22 mouse cellular contexts compared by ENCODE assay signal in genomic region chr2:119816611-119817010, GRCm38 (mm10). TPM values are rescaled to one million over a fixed set of nuclear protein-coding genes. Genes with fewer than 3 reads are reported as not detected.
A peak's percentile ranks its signal among the peaks of the same experiment; 100 is the strongest.
DNase-seq lines count a peak whose midpoint lies in the region; ATAC-seq and TF ChIP-seq lines count a peak whose summit lies in the region.
"Had no signal": no experiment of that assay in that cellular context is flagged by ENCODE, and none has a peak within 500 bp of the region (broad histone marks: within the 10 kb centered on the region; RNA-seq: fewer than 3 reads in every experiment).

No protein-coding gene starts in this region.

- H3K9me3 ChIP-seq in forebrain, embryonic 16.5 days (ENCODE audit: control insufficient read depth, low read length) = no peaks in the 10 kb centered on the region
- H3K9me3 ChIP-seq in forebrain, embryonic 12.5 days = no peaks in the 10 kb centered on the region
- no peaks in the 10 kb centered on the region for H3K9me3 ChIP-seq in hindbrain, postnatal 0 days (ENCODE audit: low read length)
- H3K9me3 ChIP-seq in hindbrain, embryonic 11.5 days (ENCODE audit: control insufficient read depth, low read length) = no peaks in the 10 kb centered on the region
- H3K9me3 ChIP-seq in neural tube, embryonic 15.5 days (replicated peaks) = no peaks in the 10 kb centered on the region
- H3K9me3 ChIP-seq: embryonic facial prominence, embryonic 12.5 days; heart, embryonic 12.5 days had no signal

- WGBS in forebrain, embryonic 16.5 days = 94% methylated on average over 13 of the region's 13 CpGs
- 94% methylated on average over 13 of the region's 13 CpGs for WGBS in forebrain, embryonic 12.5 days
- WGBS in hindbrain, postnatal 0 days = 74% methylated on average over 13 of the region's 13 CpGs
- WGBS in hindbrain, embryonic 11.5 days = 95% methylated on average over 13 of the region's 13 CpGs
- 91% methylated on average over 13 of the region's 13 CpGs for WGBS in neural tube, embryonic 15.5 days

- 0 out of 2 replicates have a peak overlapping the region, but pooled peaks have one; percentile 23 for H3K9ac ChIP-seq in forebrain, embryonic 16.5 days (replicated peaks; ENCODE audit: low read depth, low read length)
- H3K9ac ChIP-seq in forebrain, embryonic 12.5 days = no peak overlapping the region
- H3K9ac ChIP-seq in hindbrain, postnatal 0 days (replicated peaks; ENCODE audit: low read length) = no peak overlapping the region
- H3K9ac ChIP-seq in hindbrain, embryonic 11.5 days (ENCODE audit: low read depth, low read length) = no peak overlapping the region
- H3K9ac ChIP-seq in neural tube, embryonic 15.5 days (replicated peaks) = no peak overlapping the region
- H3K9ac ChIP-seq: embryonic facial prominence, embryonic 12.5 days; forebrain, postnatal 0 days; heart, embryonic 12.5 days; hindbrain, embryonic 14.5 days had no signal

- no peak for ATAC-seq in forebrain, embryonic 16.5 days
- no peak for ATAC-seq in forebrain, embryonic 12.5 days (ENCODE audit: low FRiP score)
- ATAC-seq in hindbrain, postnatal 0 days = no peak
- no peak for ATAC-seq in hindbrain, embryonic 11.5 days (ENCODE audit: low FRiP score)
- ATAC-seq in neural tube, embryonic 15.5 days (ENCODE audit: low FRiP score) = 0 out of 2 replicates have a peak, but pooled peaks have one; percentile 26
- ATAC-seq: activated CD4-positive, CD25-positive, alpha-beta regulatory T cell, adult 4 months; Patski had no signal

- DNase-seq in cerebellum, adult 9-11 months = peak; percentile 25
- DNase-seq in cerebellum, adult 11 months = no peak
- DNase-seq in hindbrain, postnatal 0 days (ENCODE audit: low spot score) = no peak
- DNase-seq in hindbrain, embryonic 11.5 days (ENCODE audit: low spot score) = no peak
- DNase-seq in neural tube, embryonic 10.5 days (ENCODE audit: extremely low spot score, low spot score) = no peak
- DNase-seq: heart, postnatal 36 days; kidney, adult 11 months; kidney, adult 9 months had no signal

- H3K27ac ChIP-seq in forebrain, embryonic 16.5 days (ENCODE audit: low read length) = no peak overlapping the region
- no peak overlapping the region for H3K27ac ChIP-seq in forebrain, embryonic 12.5 days
- peak overlapping the region; percentile 60 for H3K27ac ChIP-seq in hindbrain, postnatal 0 days
- H3K27ac ChIP-seq in hindbrain, embryonic 11.5 days (ENCODE audit: low read depth, low read length) = no peak overlapping the region
- H3K27ac ChIP-seq in neural tube, embryonic 15.5 days (replicated peaks) = 0 out of 2 replicates have a peak overlapping the region, but pooled peaks have one; percentile 54
- H3K27ac ChIP-seq: embryonic facial prominence, embryonic 12.5 days; heart, adult 2 months; hindbrain, embryonic 14.5 days had no signal

- TF ChIP-seq CTCF in hindbrain, postnatal 0 days (IDR thresholded peaks at IDR 0.05; ENCODE audit: low read depth) = no peak

- H3K4me2 ChIP-seq in forebrain, embryonic 16.5 days (ENCODE audit: low read length) = no peak overlapping the region
- H3K4me2 ChIP-seq in forebrain, embryonic 12.5 days = no peak overlapping the region
- no peak overlapping the region for H3K4me2 ChIP-seq in hindbrain, postnatal 0 days (ENCODE audit: low read depth, low read length)
- no peak overlapping the region for H3K4me2 ChIP-seq in hindbrain, embryonic 11.5 days (replicated peaks; ENCODE audit: low read depth, low read length)
- no peak overlapping the region for H3K4me2 ChIP-seq in neural tube, embryonic 15.5 days
- H3K4me2 ChIP-seq: embryonic facial prominence, embryonic 12.5 days; heart, embryonic 12.5 days; hindbrain, embryonic 14.5 days had no signal

- H3K4me1 ChIP-seq in forebrain, embryonic 16.5 days (replicated peaks; ENCODE audit: control insufficient read depth, insufficient read depth, low read length) = peaks cover 14% of the 10 kb centered on the region
- H3K4me1 ChIP-seq in forebrain, embryonic 12.5 days = no peaks in the 10 kb centered on the region
- no peaks in the 10 kb centered on the region; the same call in 1 of the 2 replicates for H3K4me1 ChIP-seq in hindbrain, postnatal 0 days (ENCODE audit: insufficient read depth, low read length)
- H3K4me1 ChIP-seq in hindbrain, embryonic 11.5 days (replicated peaks; ENCODE audit: control insufficient read depth, insufficient read depth, low read length) = no peaks in the 10 kb centered on the region
- peaks cover 20% of the 10 kb centered on the region for H3K4me1 ChIP-seq in neural tube, embryonic 15.5 days
- H3K4me1 ChIP-seq: embryonic facial prominence, embryonic 12.5 days had no signal

- H3K4me3 ChIP-seq in forebrain, embryonic 16.5 days (replicated peaks; ENCODE audit: low read length) = no peak overlapping the region
- H3K4me3 ChIP-seq in forebrain, embryonic 12.5 days (replicated peaks) = no peak overlapping the region
- no peak overlapping the region for H3K4me3 ChIP-seq in hindbrain, postnatal 0 days (ENCODE audit: low read length)
- no peak overlapping the region for H3K4me3 ChIP-seq in hindbrain, embryonic 11.5 days (ENCODE audit: low read depth, low read length)
- H3K4me3 ChIP-seq in neural tube, embryonic 15.5 days (replicated peaks) = no peak overlapping the region
- H3K4me3 ChIP-seq: embryonic facial prominence, embryonic 12.5 days; heart, adult 2 months; heart, embryonic 12.5 days had no signal

- H3K36me3 ChIP-seq in forebrain, embryonic 16.5 days (ENCODE audit: control insufficient read depth, insufficient read depth) = peaks cover 2% of the 10 kb centered on the region; the same call in 1 of the 2 replicates
- peaks cover 59% of the 10 kb centered on the region for H3K36me3 ChIP-seq in forebrain, embryonic 12.5 days (replicated peaks)
- peaks cover 5% of the 10 kb centered on the region for H3K36me3 ChIP-seq in hindbrain, postnatal 0 days (ENCODE audit: insufficient read depth, low read length)
- no peaks in the 10 kb centered on the region for H3K36me3 ChIP-seq in hindbrain, embryonic 11.5 days (ENCODE audit: control insufficient read depth, insufficient read depth, low read length)
- peaks cover 24% of the 10 kb centered on the region; the same call in 1 of the 2 replicates for H3K36me3 ChIP-seq in neural tube, embryonic 15.5 days

- no peaks in the 10 kb centered on the region for H3K27me3 ChIP-seq in forebrain, embryonic 16.5 days (replicated peaks; ENCODE audit: control insufficient read depth, insufficient read depth, low read length)
- H3K27me3 ChIP-seq in forebrain, embryonic 12.5 days = no peaks in the 10 kb centered on the region
- no peaks in the 10 kb centered on the region for H3K27me3 ChIP-seq in hindbrain, postnatal 0 days (ENCODE audit: insufficient read depth, low read length)
- no peaks in the 10 kb centered on the region for H3K27me3 ChIP-seq in hindbrain, embryonic 11.5 days (ENCODE audit: control insufficient read depth, insufficient read depth, low read length)
- no peaks in the 10 kb centered on the region for H3K27me3 ChIP-seq in neural tube, embryonic 15.5 days (replicated peaks)
- H3K27me3 ChIP-seq: CH12.LX; embryonic facial prominence, embryonic 12.5 days; heart, embryonic 12.5 days; Patski had no signal

RNA-seq across cellular contexts. Expression of gene Tyro3, which starts 19.1 kb away (rescaled TPM):
- 17.3 and 17.6 TPM in 2 replicates for polyA plus RNA-seq in forebrain, embryonic 16.5 days (2015; fragmentation: Nextera tagmentation; extraction: Ambion mirVana)
- polyA plus RNA-seq in forebrain, embryonic 12.5 days (2016; fragmentation: Nextera tagmentation; extraction: Ambion mirVana) = 27.7 and 28.2 TPM in 2 replicates
- total RNA-seq in hindbrain, postnatal 0 days (2014; rRNA removed) = 85.8 and 98.9 TPM in 2 replicates
- 26.5 and 26.6 TPM in 2 replicates for polyA plus RNA-seq in hindbrain, postnatal 0 days (2015; fragmentation: Nextera tagmentation; extraction: Ambion mirVana)
- polyA plus RNA-seq in hindbrain, embryonic 11.5 days (2014; fragmentation: Nextera tagmentation; extraction: Ambion mirVana) = 16.6 and 17.5 TPM in 2 replicates
- polyA plus RNA-seq in neural tube, embryonic 15.5 days (2015; fragmentation: Nextera tagmentation; extraction: Ambion mirVana) = 19.2 and 20.7 TPM in 2 replicates

RNA-seq across cellular contexts. Expression of gene Rpap1, which starts 29.3 kb away (rescaled TPM):
- 19.9 and 20.5 TPM in 2 replicates for polyA plus RNA-seq in forebrain, embryonic 16.5 days (2015; fragmentation: Nextera tagmentation; extraction: Ambion mirVana)
- polyA plus RNA-seq in forebrain, embryonic 12.5 days (2016; fragmentation: Nextera tagmentation; extraction: Ambion mirVana) = 32.8 and 33.4 TPM in 2 replicates
- total RNA-seq in hindbrain, postnatal 0 days (2014; rRNA removed) = 19.6 and 22.5 TPM in 2 replicates
- 11.2 and 11.9 TPM in 2 replicates for polyA plus RNA-seq in hindbrain, postnatal 0 days (2015; fragmentation: Nextera tagmentation; extraction: Ambion mirVana)
- polyA plus RNA-seq in hindbrain, embryonic 11.5 days (2014; fragmentation: Nextera tagmentation; extraction: Ambion mirVana) = 19.0 and 19.9 TPM in 2 replicates
- 16.2 and 19.7 TPM in 2 replicates for polyA plus RNA-seq in neural tube, embryonic 15.5 days (2015; fragmentation: Nextera tagmentation; extraction: Ambion mirVana)

RNA-seq across cellular contexts. Expression of gene Ltk, which starts 56.4 kb away (rescaled TPM):
- polyA plus RNA-seq in forebrain, embryonic 16.5 days (2015; fragmentation: Nextera tagmentation; extraction: Ambion mirVana) = 0.28 and 0.43 TPM in 2 replicates
- polyA plus RNA-seq in forebrain, embryonic 12.5 days (2016; fragmentation: Nextera tagmentation; extraction: Ambion mirVana) = 0.12 TPM in 1 of 2 replicates, not detected in the other
- 5.8 and 8.5 TPM in 2 replicates for total RNA-seq in hindbrain, postnatal 0 days (2014; rRNA removed)
- 2.0 TPM in 2 replicates for polyA plus RNA-seq in hindbrain, postnatal 0 days (2015; fragmentation: Nextera tagmentation; extraction: Ambion mirVana)
- polyA plus RNA-seq in hindbrain, embryonic 11.5 days (2014; fragmentation: Nextera tagmentation; extraction: Ambion mirVana) = 0.08 and 0.46 TPM in 2 replicates
- 1.9 and 2.5 TPM in 2 replicates for polyA plus RNA-seq in neural tube, embryonic 15.5 days (2015; fragmentation: Nextera tagmentation; extraction: Ambion mirVana)
- total RNA-seq: gastrocnemius, adult 18-20 months; gastrocnemius, postnatal 14 days; heart, adult 2 months; heart, postnatal 36 days had no signal
- polyA plus RNA-seq: activated CD4-positive, CD25-positive, alpha-beta regulatory T cell, adult 4 months; embryonic facial prominence, embryonic 12.5 days; heart, embryonic 16.5 days had no signal

Comparison
In these comparisons a context has a peak if more than half of its experiments do, and no peak if none do; other contexts are left out.
1. H3K27ac ChIP-seq: peak in hindbrain, postnatal 0 days (single experiment) and neural tube, embryonic 15.5 days (single experiment); none in forebrain, embryonic 16.5 days (single experiment), forebrain, embryonic 12.5 days (single experiment) and hindbrain, embryonic 11.5 days (single experiment).